Mouse (Mus musculus): Measurements from ENCODE around the gene Nf1.

- TF ChIP-seq CTCF (IDR thresholded peaks at IDR 0.05; ENCODE audit: low read depth) (no peak), EP300 (IDR thresholded peaks at IDR 0.05; ENCODE audit: low read depth) (no peak)
These were observed 192.0 kb downstream of the Nf1 start for GRCm38 (mm10) chr11:79531485-79531884.

Data from heart, postnatal 0 days (tissue).